Mouse (Mus musculus) frontal cortex, adult (tissue): ENCODE measurements around the gene Suclg1.
A peak's percentile ranks its signal among the peaks of the same experiment; 100 is the strongest.

Source experiments
- ATAC-seq: cut with Nextera tagmentation; 2 replicates; pipeline ENCODE4 v1.9.2; 2017; ENCODE audit warnings: mild to moderate bottlenecking, moderate library complexity, mixed read lengths; ENCODE audit not compliant: low TSS enrichment

Suclg1 gene

DNA sequence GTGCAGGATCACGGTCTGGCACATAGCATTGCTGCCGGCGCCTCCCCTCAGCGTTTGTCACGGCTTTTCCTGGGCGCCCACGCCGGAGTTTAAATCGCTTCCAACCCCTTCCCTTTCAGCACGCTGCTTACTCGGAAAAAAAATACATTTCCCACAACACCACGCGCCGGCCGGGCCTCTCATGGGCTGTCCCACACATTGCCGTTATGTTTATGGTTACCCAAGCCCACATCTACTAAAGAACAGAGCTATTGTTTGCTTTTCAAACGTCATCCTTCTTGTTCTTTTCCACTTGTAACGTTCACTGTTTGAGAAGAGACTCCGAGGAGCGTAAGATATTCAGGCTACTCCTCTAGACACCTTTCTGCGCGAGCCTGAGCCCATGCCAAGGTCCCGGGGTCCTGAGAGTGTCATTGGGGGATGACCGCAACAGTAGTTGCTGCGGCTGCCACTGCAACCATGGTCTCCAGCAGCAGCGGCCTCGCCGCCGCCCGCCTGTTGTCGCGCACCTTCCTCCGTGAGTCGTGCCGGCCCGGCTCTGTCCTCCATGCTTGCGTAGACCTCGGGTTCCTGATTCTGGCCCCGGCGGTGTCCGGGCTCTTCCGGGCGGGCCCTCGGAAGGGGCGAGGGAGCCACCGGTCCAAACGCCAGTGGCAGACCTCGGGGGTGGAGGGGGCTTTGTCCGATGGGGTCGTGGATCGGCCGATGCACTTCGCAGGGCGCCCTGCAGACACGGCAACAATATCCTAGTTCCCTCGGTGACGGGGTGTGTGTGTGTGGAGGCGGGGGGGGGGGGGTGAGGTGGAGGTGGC is at the start of gene Suclg1:
Gene Suclg1 (plus strand): TSS at position 146 of the 812 bp plus-strand sequence.
- ATAC-seq = peak; percentile 95

DNA sequence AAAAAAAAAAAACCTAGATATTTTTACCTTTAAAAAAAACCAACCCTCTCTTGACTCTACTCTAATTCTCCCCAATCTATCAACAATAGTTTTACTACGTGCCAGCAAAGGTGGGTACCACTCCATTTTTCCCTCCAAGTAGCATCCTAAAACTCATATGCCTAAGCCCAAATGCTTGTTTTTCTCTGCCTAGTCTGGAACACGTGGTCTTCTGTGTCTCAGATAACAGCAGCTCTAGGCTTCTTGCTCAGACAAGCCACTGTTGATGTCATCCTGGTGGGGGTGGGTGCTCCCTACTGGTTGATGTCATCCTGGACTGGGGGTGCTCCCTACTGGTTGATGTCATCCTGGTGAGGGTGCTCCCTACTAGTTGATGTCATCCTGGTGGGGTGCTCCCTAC is 44.5 kb upstream of the Suclg1 start:
- no peak for ATAC-seq

DNA sequence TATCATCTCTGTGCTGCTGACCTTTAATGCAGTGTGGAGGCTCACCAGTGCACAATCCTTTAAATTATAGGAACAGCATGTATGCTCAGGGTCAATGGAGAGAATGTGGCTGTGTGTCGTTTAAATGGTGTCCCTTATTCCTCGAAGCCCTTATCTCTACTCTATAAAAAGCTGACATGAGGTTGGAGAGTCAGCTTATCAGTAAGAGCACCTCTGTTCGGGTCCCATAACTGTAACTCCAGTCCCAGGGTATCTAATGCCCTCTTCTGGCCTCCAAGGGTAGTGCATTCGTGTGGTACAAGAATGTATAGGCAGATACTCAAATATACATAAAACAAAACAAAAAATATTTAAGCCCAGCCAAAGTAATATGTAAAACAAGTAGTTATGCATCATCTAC is 43.2 kb upstream of the Suclg1 start:
- ATAC-seq = no peak

DNA sequence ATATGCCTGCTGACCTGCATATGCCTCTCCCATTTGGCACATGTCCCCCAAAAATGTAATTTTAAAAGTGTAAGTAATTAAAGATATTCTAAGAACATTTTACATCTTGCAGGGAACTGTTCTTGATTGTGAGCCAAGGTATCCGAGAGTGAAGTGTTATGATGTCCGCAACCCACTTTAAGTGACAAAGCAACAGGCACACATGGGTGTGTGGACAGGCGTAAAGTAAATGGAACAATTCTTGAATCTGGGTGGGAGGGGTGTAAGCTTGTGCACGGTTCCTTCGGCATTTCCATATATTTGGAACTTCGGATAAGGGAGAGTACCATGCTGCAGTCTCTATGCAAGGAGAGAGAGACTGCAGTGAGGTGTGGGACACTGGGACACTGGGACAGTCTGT is 38.6 kb upstream of the Suclg1 start:
- ATAC-seq = peak; percentile 59

DNA sequence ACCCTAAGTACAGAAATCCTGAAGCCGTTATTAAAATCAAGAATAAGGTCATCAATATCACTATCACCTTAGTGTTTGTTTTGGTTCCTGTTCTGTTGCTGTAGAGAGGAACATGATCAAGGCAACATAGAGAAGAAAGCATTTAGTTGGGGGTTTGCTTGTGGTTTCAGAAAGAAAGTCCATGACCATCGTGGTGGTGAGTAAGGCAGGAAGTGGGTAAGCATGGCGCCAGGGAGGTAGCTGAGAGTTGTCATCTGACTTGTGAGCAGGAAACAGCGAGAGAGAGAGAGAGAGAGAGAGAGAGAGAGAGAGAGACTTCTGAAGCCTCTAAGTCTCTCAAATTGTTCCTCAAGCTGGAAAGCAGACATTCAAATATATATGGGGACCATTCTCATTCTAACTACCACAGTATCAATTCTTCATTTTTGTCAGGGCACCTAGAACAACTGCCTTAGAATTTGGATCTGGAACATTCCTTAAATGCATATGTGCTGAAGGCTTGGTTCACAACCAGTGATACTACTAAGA is 37.7 kb upstream of the Suclg1 start:
- ATAC-seq = no peak

DNA sequence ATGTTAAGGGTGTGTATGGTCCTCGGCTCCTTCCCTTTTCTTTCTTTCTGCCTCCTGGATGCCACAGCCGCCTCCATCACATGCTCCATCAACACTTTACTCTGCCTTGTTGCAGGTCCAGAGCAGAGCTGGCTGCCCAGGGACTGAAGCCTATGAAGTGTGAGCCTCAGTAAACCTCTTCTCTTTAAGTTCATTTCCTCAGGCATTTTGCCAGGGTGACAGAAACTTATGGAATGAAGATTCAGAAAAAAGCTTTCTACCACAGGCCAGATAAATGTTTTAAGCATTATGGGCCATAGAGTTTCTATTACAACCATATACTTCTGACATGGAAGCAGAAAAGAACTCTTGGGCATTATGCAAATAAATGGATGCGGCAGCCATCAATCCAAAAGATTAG is 37.1 kb upstream of the Suclg1 start:
- no peak for ATAC-seq

DNA sequence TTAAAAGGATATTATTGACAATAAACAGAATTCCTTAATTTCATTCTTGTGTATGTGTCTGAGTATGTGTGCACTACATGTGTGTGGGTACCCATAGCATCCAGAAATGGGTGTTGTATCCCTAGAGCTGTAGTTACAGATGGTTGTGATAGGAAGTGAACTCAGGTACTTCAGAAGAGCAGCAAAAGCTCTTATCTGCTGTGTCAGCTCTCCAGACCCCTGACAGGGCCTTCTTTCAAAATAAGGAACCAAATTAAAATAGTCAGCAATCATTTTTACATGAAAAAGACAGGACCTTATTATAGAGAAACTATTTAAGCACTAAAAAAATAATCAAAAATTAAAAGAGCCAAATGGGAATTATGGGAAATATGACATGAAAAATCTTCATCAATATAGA is 36.6 kb upstream of the Suclg1 start:
- ATAC-seq = no peak

DNA sequence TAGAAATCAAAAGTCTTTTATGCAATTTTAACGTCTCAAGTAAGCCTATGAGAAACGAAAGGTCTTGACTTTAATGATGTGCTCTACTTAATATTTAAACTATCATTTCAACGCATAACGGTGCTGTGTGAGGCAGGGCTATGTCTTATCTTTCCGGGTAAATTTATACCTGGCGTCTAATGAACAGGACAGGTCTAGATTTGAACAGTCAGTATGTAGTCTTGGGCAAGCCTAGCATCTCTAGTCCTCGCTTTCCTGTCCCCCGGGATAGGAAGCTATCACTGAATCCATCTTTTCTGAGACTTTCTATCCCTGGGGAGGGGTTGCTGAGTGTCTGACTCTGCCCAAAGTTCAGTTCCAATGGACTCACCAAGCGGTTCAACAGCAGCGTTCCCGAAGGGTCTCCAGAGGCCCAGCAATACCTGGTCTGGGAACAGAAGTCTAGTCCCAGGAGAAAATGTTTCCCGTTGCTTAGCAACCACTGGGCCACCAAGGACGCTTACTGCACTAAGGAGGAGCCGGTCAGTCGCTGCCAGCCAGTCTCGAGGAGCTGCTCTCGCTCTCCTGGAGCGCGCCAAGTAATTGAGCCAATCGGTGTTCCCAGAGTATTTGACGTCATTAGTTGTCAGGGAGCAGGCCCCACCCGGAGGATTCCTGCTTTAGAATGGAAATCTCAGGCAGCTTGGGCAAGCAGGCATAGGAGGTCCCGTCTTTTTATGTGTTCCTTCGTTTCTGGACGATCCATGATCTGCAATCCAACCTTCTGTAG is 26.8 kb upstream of the Suclg1 start, which contains the start of gene Dnah6:
Gene Dnah6 (minus strand): TSS at position 463 of the 769 bp plus-strand sequence.
- peak; percentile 100 for ATAC-seq

DNA sequence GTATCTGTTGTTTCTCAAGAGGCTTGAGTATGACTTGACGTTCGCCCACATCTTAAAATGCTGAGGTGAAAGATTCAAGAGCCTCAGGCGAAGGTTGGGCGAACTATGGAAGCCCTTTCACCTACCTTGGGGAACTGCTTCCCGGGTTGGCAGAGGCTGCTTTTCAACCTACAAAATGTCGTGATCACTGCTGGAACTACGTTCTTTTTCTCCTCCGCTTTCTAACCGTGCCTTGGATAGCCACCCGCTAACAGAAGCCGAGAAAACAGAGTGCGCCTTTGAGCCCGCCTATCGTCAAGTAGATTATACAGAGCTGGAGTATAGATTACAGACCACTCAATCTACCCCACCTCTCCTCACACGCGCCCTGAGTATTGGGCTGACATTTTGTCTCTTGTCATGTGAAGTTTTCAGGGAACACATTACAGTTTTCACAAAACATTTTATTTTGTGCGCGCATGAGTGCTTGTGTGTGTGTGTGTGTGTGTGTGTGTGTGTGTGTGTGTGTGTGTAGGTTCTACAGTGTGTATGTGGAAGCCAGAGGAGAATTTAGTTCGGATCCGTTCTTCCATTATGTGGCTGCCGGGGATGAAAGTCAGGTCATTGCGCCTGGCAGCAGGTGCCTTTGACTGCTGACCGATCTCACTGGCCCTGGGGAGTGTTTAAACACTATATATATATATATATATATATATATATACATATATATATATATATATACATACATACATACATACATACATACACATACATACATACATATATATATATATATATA is 26.0 kb upstream of the Suclg1 start:
- peak; percentile 82 for ATAC-seq

DNA sequence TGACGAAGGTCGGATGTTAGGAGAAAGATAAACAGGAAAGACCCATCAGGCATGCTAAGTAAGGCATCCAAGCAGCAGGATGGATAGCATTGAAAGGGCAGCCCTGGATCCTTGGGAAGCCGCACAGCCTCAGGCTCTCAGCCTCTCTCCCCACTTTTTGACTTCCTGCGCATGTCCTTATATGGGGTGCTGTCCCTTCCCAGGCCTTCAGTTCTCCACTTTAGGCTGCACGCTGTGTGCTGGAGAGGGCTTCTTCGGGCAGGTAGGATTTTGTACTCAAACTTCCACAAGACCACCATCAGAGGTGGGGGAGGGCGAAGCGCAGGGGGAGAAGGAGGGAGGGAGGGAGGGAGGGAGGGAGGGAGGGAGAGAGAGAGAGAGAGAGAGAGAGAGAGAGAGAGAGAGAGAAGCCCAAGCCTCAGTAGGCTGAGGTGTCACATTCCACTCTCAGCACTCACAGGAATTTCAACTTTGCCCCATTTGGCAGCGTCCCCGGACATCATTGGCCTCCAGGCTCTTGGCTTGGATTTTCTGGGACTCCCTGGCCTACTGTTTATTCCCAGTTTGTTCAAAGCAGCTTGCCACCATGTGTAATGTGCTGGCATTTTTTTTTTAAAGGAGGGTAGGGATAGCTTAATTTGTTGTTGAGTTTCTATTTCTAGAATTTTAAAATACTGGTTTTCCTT is 25.2 kb upstream of the Suclg1 start:
- no peak for ATAC-seq

DNA sequence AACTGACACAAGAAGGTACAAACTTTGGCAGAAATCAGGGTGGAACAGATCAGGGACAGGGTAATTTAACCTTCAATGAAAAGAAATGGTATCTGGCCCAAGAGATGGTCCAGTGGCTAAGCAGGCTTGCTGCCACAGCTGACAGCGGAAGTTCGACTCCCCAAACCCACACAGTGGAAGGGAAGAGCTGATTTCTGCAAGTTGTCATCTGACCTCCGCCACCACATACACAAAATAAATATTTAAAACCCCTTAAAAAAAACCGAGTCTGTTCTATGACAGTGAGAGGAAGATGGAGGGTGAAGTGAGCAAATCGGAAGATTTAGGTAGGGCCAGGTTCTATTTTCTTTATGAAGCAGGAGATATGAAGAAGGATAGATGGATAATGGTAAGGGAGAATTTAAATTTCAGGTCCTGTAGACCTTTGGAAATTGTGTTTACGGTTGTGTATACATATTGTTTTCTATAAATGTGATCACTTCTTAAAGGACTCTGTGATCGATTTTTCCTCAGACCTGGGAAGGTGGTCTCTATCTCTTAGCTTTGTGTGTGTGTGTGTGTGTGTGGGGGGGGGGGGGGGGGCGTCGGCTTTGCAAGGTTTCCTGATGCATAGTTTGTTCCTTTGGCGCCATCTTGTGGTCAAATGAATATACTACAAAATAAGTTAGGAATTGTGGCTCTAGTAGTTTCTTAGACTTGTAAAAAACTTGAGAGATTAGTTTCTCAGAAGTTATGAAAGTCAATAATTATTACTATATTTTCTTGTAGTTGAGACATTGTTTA is 20.6 kb upstream of the Suclg1 start:
- ATAC-seq = no peak

DNA sequence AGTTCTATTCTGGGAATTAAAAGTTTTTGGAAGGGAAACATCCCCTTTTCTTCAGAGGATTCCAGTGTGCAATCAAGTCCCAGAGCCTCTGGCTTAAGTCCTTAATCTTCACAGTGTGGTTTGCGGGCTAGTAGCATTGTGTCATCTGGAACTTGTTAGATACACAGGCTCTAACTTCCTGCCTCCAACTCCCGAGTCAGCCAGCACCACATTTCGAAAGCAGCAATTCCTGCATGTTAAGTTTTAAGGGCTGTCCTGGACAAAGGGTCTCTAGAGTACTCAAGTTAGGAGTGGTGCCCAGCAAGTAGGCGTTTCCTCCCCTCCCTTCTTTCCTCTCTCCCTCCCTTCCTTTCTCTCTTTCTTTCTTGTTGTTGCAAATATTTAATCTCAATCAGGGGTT is 19.8 kb upstream of the Suclg1 start:
- ATAC-seq = no peak

DNA sequence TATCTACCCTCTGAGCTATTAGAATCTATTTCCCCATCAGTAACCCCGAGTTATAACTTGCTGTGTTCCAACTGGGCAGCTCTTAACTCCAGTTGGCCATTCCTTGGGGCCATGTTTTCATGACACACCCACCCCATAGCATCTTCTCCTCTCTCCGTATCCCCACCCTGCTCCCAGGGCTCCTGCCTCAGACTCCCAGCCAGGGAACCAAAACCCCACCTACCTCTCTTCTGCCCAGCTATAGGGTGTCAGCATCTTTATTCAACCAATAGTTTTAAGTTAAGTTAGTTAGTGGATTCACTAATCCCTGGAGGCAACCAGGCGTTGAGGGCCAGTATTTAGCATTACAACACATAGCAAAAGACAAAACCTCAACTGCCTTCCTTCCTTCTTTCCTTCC is 19.3 kb upstream of the Suclg1 start:
- no peak for ATAC-seq

DNA sequence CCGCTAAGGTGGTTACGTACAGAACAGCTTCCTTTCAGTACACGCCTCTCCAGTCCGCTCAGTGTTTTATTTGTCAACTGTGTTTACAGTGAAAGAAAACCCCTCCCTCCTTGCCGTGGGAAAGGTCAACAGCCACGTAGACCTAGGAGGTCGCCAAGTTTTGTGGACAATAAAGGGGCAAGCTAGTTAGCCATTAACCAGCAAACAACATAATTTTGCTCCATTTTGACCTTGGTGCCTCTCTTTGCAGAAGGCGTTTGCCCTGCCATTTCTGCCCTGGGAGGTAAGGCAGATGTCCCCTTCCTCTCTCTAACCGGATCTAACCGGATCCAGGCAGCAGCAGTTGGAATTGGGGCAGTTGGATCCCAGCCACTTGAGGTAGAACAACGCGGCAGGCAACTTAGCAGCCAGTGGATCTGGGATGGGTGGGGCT is 16.0 kb upstream of the Suclg1 start:
- no peak for ATAC-seq

DNA sequence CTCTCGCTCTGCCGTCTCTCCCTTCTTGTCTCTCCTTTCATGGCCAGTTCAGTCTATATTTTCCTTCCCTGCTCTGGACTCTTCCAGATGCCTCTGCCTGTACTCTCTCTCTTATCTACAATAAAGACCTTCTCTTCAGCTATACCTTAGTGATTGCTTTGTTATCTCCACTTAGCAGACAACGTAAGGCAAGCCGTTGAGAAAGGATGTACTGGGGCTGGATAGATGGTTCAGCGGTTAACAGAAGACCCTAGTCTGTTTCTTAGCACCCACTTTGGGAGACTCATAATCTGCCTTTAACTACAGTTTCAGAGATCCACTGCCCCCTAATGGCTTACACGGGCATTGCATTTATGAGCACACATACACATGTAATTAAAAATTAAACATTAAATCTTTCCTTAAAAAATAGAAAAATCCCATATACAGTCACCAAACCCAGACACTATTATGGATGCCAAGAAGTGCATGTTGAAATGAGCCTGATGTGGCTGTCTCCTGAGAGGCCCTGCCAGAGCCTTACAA is 14.9 kb upstream of the Suclg1 start:
- ATAC-seq = no peak

DNA sequence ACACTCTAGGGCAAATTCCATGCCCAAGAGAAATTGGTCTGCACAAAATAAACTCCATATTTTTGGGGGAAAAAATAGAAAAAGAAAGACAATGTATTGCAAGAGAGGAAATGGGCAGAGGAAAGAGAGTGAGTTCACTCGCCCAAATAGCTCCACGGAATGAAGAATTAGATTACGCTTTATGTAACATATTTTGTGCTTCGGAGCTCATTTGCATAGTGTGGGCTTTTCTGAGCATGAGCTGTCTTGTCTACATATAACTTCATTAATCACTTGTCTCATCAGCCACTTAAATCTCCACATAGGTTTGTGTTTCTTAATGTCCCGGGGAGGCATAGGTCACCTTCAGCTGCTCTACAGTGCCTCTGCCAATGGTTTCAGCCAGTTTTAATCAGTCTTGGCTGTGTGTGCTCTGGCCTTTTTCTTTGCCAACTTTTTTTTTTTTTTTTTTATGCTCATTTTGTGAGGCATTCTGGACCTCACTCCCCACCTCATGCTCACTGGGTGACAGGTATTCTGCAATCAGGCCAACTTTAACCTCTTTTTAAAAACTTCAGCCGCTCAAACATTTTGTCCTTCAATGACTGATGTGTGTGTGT is 13.8 kb upstream of the Suclg1 start:
- peak; percentile 98 for ATAC-seq

DNA sequence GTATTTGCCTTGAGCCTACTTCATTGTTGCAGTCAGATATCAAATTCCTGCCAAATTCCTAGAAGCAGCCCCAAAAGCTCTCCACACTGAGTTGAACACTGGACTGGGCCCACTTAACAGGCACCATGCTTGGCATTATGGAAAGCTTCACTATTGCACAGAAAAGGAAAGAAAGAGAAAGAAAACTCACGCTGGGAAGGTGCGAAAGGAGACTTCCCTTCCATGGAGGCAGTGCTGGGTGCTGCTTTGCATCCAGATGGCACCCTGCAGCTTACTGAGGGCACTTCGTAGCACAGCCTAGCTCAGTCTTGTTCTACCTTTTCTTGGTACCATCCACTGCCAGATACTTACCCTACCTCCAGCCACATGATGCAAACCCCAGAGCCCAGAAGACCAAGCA is 12.5 kb upstream of the Suclg1 start:
- ATAC-seq = peak; percentile 55

DNA sequence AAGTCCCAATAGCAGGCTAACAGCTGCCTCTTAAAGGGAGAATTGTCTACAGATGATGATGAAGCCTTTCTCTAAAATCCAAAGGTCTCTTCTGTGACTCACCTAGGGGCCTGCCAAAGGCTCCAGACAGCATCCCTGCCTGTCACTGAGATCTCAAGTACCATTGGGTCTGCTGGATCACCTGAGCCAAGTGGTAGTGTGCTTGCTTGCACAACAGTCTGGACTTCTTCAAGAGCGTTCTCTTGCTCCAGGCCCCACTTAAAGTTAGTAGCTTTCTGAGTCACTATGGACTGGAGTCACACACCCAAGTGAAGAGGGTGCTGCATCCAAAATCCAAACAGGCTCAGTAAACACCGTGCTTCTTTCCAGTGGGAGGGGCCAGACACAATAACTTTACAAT is 1.4 kb upstream of the Suclg1 start:
- no peak for ATAC-seq

DNA sequence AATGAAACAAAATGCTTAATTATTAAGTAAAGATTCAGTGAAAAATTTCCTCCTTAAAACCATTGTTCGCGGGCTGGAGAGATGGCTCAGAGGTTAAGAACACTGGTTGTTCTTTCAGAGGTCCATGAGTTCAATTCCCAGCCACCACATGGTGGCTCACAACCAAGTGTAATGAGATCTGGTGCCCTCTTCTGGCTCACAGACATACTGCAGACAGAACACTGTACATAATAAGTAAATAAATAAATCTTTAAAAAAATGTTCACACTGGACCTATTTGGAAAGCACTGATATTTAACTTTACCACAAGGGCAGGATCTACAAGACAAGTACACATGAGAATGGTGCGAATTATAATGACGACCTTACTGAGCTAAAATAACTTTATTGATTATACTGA is 730 bp upstream of the Suclg1 start:
- no peak for ATAC-seq

DNA sequence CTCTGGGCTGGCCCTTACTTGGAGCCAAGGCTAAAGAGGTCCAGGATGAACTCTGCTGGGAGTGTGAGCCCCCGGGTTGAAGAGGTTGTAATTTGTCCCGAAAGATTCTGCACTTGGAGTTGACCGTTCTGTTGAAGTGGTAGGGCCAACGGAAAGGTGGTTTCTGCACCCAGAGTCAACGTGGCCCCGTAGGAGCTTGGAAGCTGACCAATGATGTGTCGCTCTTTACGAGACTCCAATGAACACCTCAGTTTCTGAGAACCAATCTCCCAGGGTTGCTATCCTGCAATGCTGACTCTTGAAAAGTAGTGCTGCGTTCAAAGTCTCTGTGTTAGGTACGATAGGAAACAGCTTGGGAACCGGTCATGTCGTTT is 854 bp downstream of the Suclg1 start:
- ATAC-seq = no peak
